Mouse (Mus musculus): Measurements from ENCODE around the gene Elof1. TPM values are rescaled to one million over a fixed set of nuclear protein-coding genes. Genes with fewer than 3 reads are reported as not detected.
A peak's percentile ranks its signal among the peaks of the same experiment; 100 is the strongest.

Gene Elof1
- polyA plus RNA-seq, 1 experiment from 2014 or later: 191 TPM

- Histone ChIP-seq H3K9ac (peak overlapping the region; percentile 96), H3K9me3 (no peaks in the 10 kb centered on the region), H3K4me3 (peak overlapping the region; percentile 92), H3K27ac (no peak overlapping the region), H3K36me3 (peaks cover 34% of the 10 kb centered on the region), H3K27me3 (no peaks in the 10 kb centered on the region), H3K4me1 (peaks cover 15% of the 10 kb centered on the region), H3K4me2 (replicated peaks) (peak overlapping the region; percentile 88)
- no peak for ATAC-seq (ENCODE audit: low FRiP score, low read depth)
- WGBS: 90% methylated on average over 4 of the region's 4 CpGs
These were observed 1.3 kb downstream of the Elof1 start for GRCm38 (mm10) chr9:22115635-22116034.

GRCm38 (mm10) chr9:22108194-22108593 is 8.8 kb downstream of the Elof1 start:
- 90% methylated on average over 9 of the region's 9 CpGs for WGBS
- no peaks in the 10 kb centered on the region for H3K4me1 ChIP-seq

GRCm38 (mm10) chr9:22099922-22100321 is 17.1 kb downstream of the Elof1 start:
- WGBS: 3% methylated on average over 18 of the region's 18 CpGs
- H3K4me1 ChIP-seq: 0 out of 2 replicates have a peak, but pooled peaks cover 18% of the 10 kb centered on the region
- H3K9ac ChIP-seq: 0 out of 2 replicates have a peak overlapping the region, but pooled peaks have one; percentile 21
- peak overlapping the region; percentile 9 for H3K4me2 ChIP-seq (replicated peaks)
- H3K36me3 ChIP-seq: no peaks in the 10 kb centered on the region
- H3K27me3 ChIP-seq: peaks cover 66% of the 10 kb centered on the region
- H3K9me3 ChIP-seq: no peaks in the 10 kb centered on the region
- no peak overlapping the region for H3K27ac ChIP-seq
- no peak for ATAC-seq (ENCODE audit: low FRiP score, low read depth)
- peak overlapping the region; percentile 15; the same call in 1 of the 2 replicates for H3K4me3 ChIP-seq

More at GRCm38 (mm10) chr9:22108194-22108593, 8.8 kb downstream of the Elof1 start:
- Histone ChIP-seq H3K4me3 (no peak overlapping the region), H3K27me3 (0 out of 2 replicates have a peak, but pooled peaks cover 1% of the 10 kb centered on the region), H3K36me3 (peaks cover 40% of the 10 kb centered on the region), H3K4me2 (replicated peaks) (no peak overlapping the region), H3K9ac (no peak overlapping the region), H3K9me3 (no peaks in the 10 kb centered on the region), H3K27ac (no peak overlapping the region)
- ATAC-seq (ENCODE audit: low FRiP score, low read depth): no peak

GRCm38 (mm10) chr9:22098993-22099696 is 17.8 kb downstream of the Elof1 start, which contains the start of gene Cnn1:
Cnn1 (plus strand) TSS chr9:22099216.
- H3K9ac ChIP-seq: 0 out of 2 replicates have a peak within 1 kb of the TSS, but pooled peaks have one; percentile 27
- H3K27ac ChIP-seq: no peak within 1 kb of the TSS
- no peak for ATAC-seq (ENCODE audit: low FRiP score, low read depth)
- H3K36me3 ChIP-seq: no peaks in the 10 kb centered on the region
- H3K27me3 ChIP-seq: peaks cover 69% of the 10 kb centered on the region
- peak within 1 kb of the TSS; percentile 21; the same call in 1 of the 2 replicates for H3K4me3 ChIP-seq
- peak within 1 kb of the TSS; percentile 40 for H3K4me2 ChIP-seq (replicated peaks)
- WGBS: 6% methylated on average over 14 of the region's 14 CpGs
- H3K9me3 ChIP-seq: no peaks in the 10 kb centered on the region
- H3K4me1 ChIP-seq: 0 out of 2 replicates have a peak, but pooled peaks cover 18% of the 10 kb centered on the region

- Histone ChIP-seq H3K27ac (no peak overlapping the region), H3K27me3 (peaks cover 51% of the 10 kb centered on the region), H3K9me3 (no peaks in the 10 kb centered on the region), H3K9ac (peak overlapping the region; percentile 62), H3K4me3 (peak overlapping the region; percentile 39), H3K4me2 (replicated peaks) (peak overlapping the region; percentile 68), H3K4me1 (0 out of 2 replicates have a peak, but pooled peaks cover 18% of the 10 kb centered on the region), H3K36me3 (no peaks in the 10 kb centered on the region)
- 1% methylated on average over 24 of the region's 24 CpGs for WGBS
- peak; percentile 72 for ATAC-seq (ENCODE audit: low FRiP score, low read depth)
These were observed 21.1 kb downstream of the Elof1 start for GRCm38 (mm10) chr9:22095854-22096307.

- Histone ChIP-seq H3K36me3 (no peaks in the 10 kb centered on the region), H3K4me1 (0 out of 2 replicates have a peak, but pooled peaks cover 4% of the 10 kb centered on the region), H3K9ac (no peak overlapping the region), H3K4me2 (replicated peaks) (no peak overlapping the region), H3K27me3 (peaks cover 19% of the 10 kb centered on the region), H3K27ac (no peak overlapping the region), H3K9me3 (no peaks in the 10 kb centered on the region), H3K4me3 (no peak overlapping the region)
- ATAC-seq (ENCODE audit: low FRiP score, low read depth): no peak
- WGBS: 87% methylated on average over 6 of the region's 6 CpGs
These were observed 24.2 kb downstream of the Elof1 start for GRCm38 (mm10) chr9:22092746-22093145.

- H3K9me3 ChIP-seq: no peaks in the 10 kb centered on the region
- H3K4me2 ChIP-seq (replicated peaks): no peak overlapping the region
- peaks cover 6% of the 10 kb centered on the region; the same call in 1 of the 2 replicates for H3K4me1 ChIP-seq
- H3K9ac ChIP-seq: no peak overlapping the region
- H3K27ac ChIP-seq: no peak overlapping the region
- 86% methylated on average over 7 of the region's 7 CpGs for WGBS
- H3K4me3 ChIP-seq: no peak overlapping the region
- H3K27me3 ChIP-seq: 0 out of 2 replicates have a peak, but pooled peaks cover 4% of the 10 kb centered on the region
- no peak for ATAC-seq (ENCODE audit: low FRiP score, low read depth)
- H3K36me3 ChIP-seq: no peaks in the 10 kb centered on the region
These were observed 27.0 kb downstream of the Elof1 start for GRCm38 (mm10) chr9:22089986-22090385.

GRCm38 (mm10) chr9:22089281-22089680 is 27.7 kb downstream of the Elof1 start:
- WGBS: 96% methylated on average over 7 of the region's 7 CpGs
- ATAC-seq (ENCODE audit: low FRiP score, low read depth): no peak
- Histone ChIP-seq H3K4me1 (peaks cover 12% of the 10 kb centered on the region), H3K27ac (no peak overlapping the region), H3K4me2 (replicated peaks) (no peak overlapping the region), H3K27me3 (0 out of 2 replicates have a peak, but pooled peaks cover under 1% of the 10 kb centered on the region), H3K9ac (no peak overlapping the region), H3K36me3 (no peaks in the 10 kb centered on the region), H3K9me3 (no peaks in the 10 kb centered on the region), H3K4me3 (no peak overlapping the region)

- H3K9ac ChIP-seq: no peak overlapping the region
- 84% methylated on average over 2 of the region's 2 CpGs for WGBS
- no peaks in the 10 kb centered on the region for H3K27me3 ChIP-seq
- no peaks in the 10 kb centered on the region for H3K9me3 ChIP-seq
- ATAC-seq (ENCODE audit: low FRiP score, low read depth): no peak
- H3K4me3 ChIP-seq: no peak overlapping the region
- no peak overlapping the region for H3K27ac ChIP-seq
- 0 out of 2 replicates have a peak, but pooled peaks cover 7% of the 10 kb centered on the region for H3K36me3 ChIP-seq
- H3K4me2 ChIP-seq (replicated peaks): no peak overlapping the region
- H3K4me1 ChIP-seq: peaks cover 12% of the 10 kb centered on the region
These were observed 29.8 kb downstream of the Elof1 start for GRCm38 (mm10) chr9:22087034-22087618.

GRCm38 (mm10) chr9:22086012-22086411 is 31.0 kb downstream of the Elof1 start:
- peak overlapping the region; percentile 77 for H3K9ac ChIP-seq
- no peaks in the 10 kb centered on the region for H3K9me3 ChIP-seq
- WGBS: 79% methylated on average over 6 of the region's 6 CpGs
- no peaks in the 10 kb centered on the region for H3K27me3 ChIP-seq
- peaks cover 12% of the 10 kb centered on the region for H3K4me1 ChIP-seq
- no peak for ATAC-seq (ENCODE audit: low FRiP score, low read depth)
- H3K4me2 ChIP-seq (replicated peaks): peak overlapping the region; percentile 85
- 0 out of 2 replicates have a peak, but pooled peaks cover 7% of the 10 kb centered on the region for H3K36me3 ChIP-seq
- H3K27ac ChIP-seq: peak overlapping the region; percentile 35; the same call in 1 of the 2 replicates
- H3K4me3 ChIP-seq: peak overlapping the region; percentile 69

- peak within 1 kb of the TSS; percentile 35; the same call in 1 of the 2 replicates for H3K27ac ChIP-seq
- no peaks in the 10 kb centered on the region for H3K27me3 ChIP-seq
- peak within 1 kb of the TSS; percentile 77 for H3K9ac ChIP-seq
- H3K36me3 ChIP-seq: peaks cover 13% of the 10 kb centered on the region; the same call in 1 of the 2 replicates
- H3K9me3 ChIP-seq: no peaks in the 10 kb centered on the region
- H3K4me3 ChIP-seq: peak within 1 kb of the TSS; percentile 69
- WGBS: under 1% methylated on average over 48 of the region's 48 CpGs
- H3K4me1 ChIP-seq: peaks cover 12% of the 10 kb centered on the region
- H3K4me2 ChIP-seq (replicated peaks): peak within 1 kb of the TSS; percentile 85
- peak; percentile 98 for ATAC-seq (ENCODE audit: low FRiP score, low read depth)
These were observed 31.7 kb downstream of the Elof1 start, which contains the start of gene Ecsit for GRCm38 (mm10) chr9:22085022-22085834. Ecsit (minus strand) TSS chr9:22085438.

Data from limb, embryonic 13.5 days (tissue).